Mouse (Mus musculus) heart, adult 2 months (tissue): ENCODE data around the gene Rhbdf2.

ENCODE experiments used
- CTCF ChIP-seq: fragments of 200-600 bp; IDR thresholded peaks from 2 replicates; pipeline ENCODE4 v1.8.1; 2022; ENCODE audit warnings: antibody characterized with exemption, mild to moderate bottlenecking, moderate library complexity
- POLR2A ChIP-seq: fragments of 200-500 bp; IDR thresholded peaks from 2 replicates; pipeline ENCODE4 v1.6.1; 2011; ENCODE audit warnings: mild to moderate bottlenecking, low read depth, low read length, control low read depth; ENCODE audit not compliant: insufficient read depth

GRCm38 (mm10) chr11:116669787-116670365, 43.1 kb upstream of the Rhbdf2 start:
- TF ChIP-seq POLR2A (no peak), CTCF (no peak)
